Mouse (Mus musculus): ENCODE measurements around the gene Fpr-rs6.

Fpr-rs6 gene

GRCm38 (mm10) chr17:20182997-20183396 is at the start of gene Fpr-rs6:
TSS of gene Fpr-rs6 (minus strand) at chr17:20183097.
- no peak for DNase-seq (ENCODE audit: low spot score)
